Mouse (Mus musculus) midbrain, embryonic 16.5 days (tissue): ENCODE data around the gene Prkra. TPM values are rescaled to one million over a fixed set of nuclear protein-coding genes. Genes with fewer than 3 reads are reported as not detected.
A peak's percentile ranks its signal among the peaks of the same experiment; 100 is the strongest.

Experiments used
- ATAC-seq: fragments of 200-750 bp; cut with Nextera tagmentation; 2 replicates; pipeline ENCODE4 v1.8.0; 2017; ENCODE audit warnings: moderate TSS enrichment
- H3K27ac ChIP-seq: fragments of 300-500 bp; sonication (generic); 2 replicates; pipeline ENCODE4 v1.5.1; 2014; ENCODE audit warnings: mild to moderate bottlenecking, low read length, mixed read lengths
- H3K27me3 ChIP-seq: fragments of 300-500 bp; sonication (generic); 2 replicates; pipeline ENCODE4 v1.6.1; 2014; ENCODE audit warnings: low read depth, low read length, mixed read lengths; ENCODE audit not compliant: control insufficient read depth, insufficient read depth
- H3K36me3 ChIP-seq: fragments of 300-500 bp; sonication (generic); 2 replicates; pipeline ENCODE4 v1.6.1; 2014; ENCODE audit warnings: mild to moderate bottlenecking, low read length, moderate library complexity, mixed read lengths; ENCODE audit not compliant: control insufficient read depth, insufficient read depth
- H3K4me1 ChIP-seq: fragments of 300-500 bp; sonication (generic); 2 replicates; pipeline ENCODE4 v1.6.1; 2014; ENCODE audit warnings: mild to moderate bottlenecking, low read length, mixed read lengths; ENCODE audit not compliant: control insufficient read depth, insufficient read depth
- H3K4me2 ChIP-seq: fragments of 300-500 bp; sonication (generic); 2 replicates; pipeline ENCODE4 v1.6.1; 2014; ENCODE audit warnings: mild to moderate bottlenecking, low read length, mixed read lengths
- H3K4me3 ChIP-seq: fragments of 300-500 bp; sonication (generic); 2 replicates; pipeline ENCODE4 v1.5.1; 2014; ENCODE audit warnings: low read depth, mild to moderate bottlenecking, low read length, moderate library complexity, mixed read lengths
- H3K9ac ChIP-seq: fragments of 300-500 bp; sonication (generic); 2 replicates; pipeline ENCODE4 v1.6.1; 2014; ENCODE audit warnings: low read depth, low read length, mixed read lengths
- H3K9me3 ChIP-seq: fragments of 300-500 bp; sonication (generic); replicated peaks from 2 replicates; pipeline ENCODE4 v1.6.1; 2014; ENCODE audit warnings: mild to moderate bottlenecking, low read length, mixed read lengths; ENCODE audit not compliant: control insufficient read depth, poor library complexity, severe bottlenecking
- WGBS: fragments of 180-500 bp; shearing (Covaris S2); extraction: QIAGEN DNeasy Blood & Tissue Kit; methylation state at CpG from one replicate; pipeline ENCODE4 v1.1.7; 2014; 5-methylcytosine and 5-hydroxymethylcytosine counted together
- polyA plus RNA-seq: library from polyadenylated mRNA; unstranded; fragments of >200 nt; fragmentation: Nextera tagmentation; extraction: Ambion mirVana; gene quantifications from 2 replicates; pipeline ENCODE4 v1.2.1, GENCODE M21; 2015

The Prkra gene
- 114 and 119 TPM in 2 replicates for polyA plus RNA-seq

GRCm38 (mm10) chr2:76647883-76648570 lies at the start of gene Prkra, which contains the start of gene Pjvk:
Prkra (minus strand) TSS chr2:76648015.
Pjvk (plus strand) TSS chr2:76648476.
- WGBS = 0% methylated on average over 28 of the region's 42 CpGs
- Histone ChIP-seq H3K4me2 (peak within 1 kb of the TSS; percentile 74), H3K27me3 (no peaks in the 10 kb centered on the region), H3K27ac (peak within 1 kb of the TSS; percentile 88), H3K36me3 (0 out of 2 replicates have a peak, but pooled peaks cover under 1% of the 10 kb centered on the region), H3K4me3 (peak within 1 kb of the TSS; percentile 73), H3K4me1 (peaks cover 14% of the 10 kb centered on the region), H3K9me3 (no peaks in the 10 kb centered on the region), H3K9ac (peak within 1 kb of the TSS; percentile 83)
- peak; percentile 99 for ATAC-seq

DNA sequence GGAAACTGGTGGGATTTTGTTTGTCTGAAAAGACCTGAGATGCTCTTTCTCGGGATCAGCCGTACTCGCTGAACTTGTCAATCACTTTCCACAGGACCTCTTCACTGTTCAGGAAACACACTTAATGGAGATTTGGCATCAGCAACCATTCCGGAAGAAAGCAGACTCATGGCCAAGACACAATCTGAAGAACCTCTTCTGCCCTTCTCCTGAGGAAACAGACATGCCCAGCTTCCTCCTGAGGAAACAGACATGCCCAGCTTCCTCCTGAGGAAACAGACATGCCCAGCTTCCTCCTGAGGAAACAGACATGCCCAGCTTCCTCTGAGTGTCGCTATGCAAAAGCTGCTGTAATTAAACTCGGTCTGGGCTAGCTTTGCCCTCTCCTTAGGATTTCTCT lies 47.5 kb upstream of the Prkra start:
- Histone ChIP-seq H3K27me3 (no peaks in the 10 kb centered on the region), H3K4me2 (no peak overlapping the region), H3K4me3 (no peak overlapping the region), H3K4me1 (no peaks in the 10 kb centered on the region), H3K9me3 (no peaks in the 10 kb centered on the region), H3K27ac (no peak overlapping the region), H3K9ac (no peak overlapping the region), H3K36me3 (peaks cover 27% of the 10 kb centered on the region)
- ATAC-seq = no peak
- WGBS = 84% methylated on average over 6 of the region's 6 CpGs

DNA sequence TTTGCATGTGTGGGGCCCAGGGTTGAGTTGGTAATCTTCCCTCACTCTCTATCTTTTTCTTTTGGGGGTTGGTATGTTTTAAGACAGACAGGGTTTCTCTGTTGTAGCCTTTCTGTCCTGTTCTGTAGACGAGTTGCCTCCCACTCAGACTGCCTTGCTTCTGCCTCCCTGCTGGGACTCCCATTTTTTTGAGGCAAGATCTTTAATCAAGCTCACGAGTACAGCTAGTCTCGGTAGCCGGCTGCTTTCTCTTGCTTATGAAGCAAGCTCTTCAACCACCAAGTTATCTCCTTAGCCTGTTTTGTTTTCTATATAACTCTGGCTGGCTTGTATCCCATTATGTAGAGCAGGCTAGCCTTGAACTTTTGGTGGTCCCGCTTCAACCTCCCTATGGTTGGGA lies 46.0 kb upstream of the Prkra start:
- Histone ChIP-seq H3K4me2 (no peak overlapping the region), H3K4me3 (no peak overlapping the region), H3K27ac (no peak overlapping the region), H3K27me3 (no peaks in the 10 kb centered on the region), H3K9me3 (no peaks in the 10 kb centered on the region), H3K4me1 (no peaks in the 10 kb centered on the region), H3K9ac (no peak overlapping the region), H3K36me3 (peaks cover 27% of the 10 kb centered on the region)
- no peak for ATAC-seq
- WGBS = 85% methylated on average over 5 of the region's 5 CpGs

GRCm38 (mm10) chr2:76690436-76691204 lies 42.8 kb upstream of the Prkra start:
- no peak overlapping the region for H3K4me3 ChIP-seq
- H3K27me3 ChIP-seq = no peaks in the 10 kb centered on the region
- 93% methylated on average over 12 of the region's 12 CpGs for WGBS
- peaks cover 28% of the 10 kb centered on the region for H3K36me3 ChIP-seq
- no peak for ATAC-seq
- H3K4me2 ChIP-seq = no peak overlapping the region
- no peaks in the 10 kb centered on the region for H3K9me3 ChIP-seq
- no peak overlapping the region for H3K9ac ChIP-seq
- no peak overlapping the region for H3K27ac ChIP-seq
- no peaks in the 10 kb centered on the region for H3K4me1 ChIP-seq

DNA sequence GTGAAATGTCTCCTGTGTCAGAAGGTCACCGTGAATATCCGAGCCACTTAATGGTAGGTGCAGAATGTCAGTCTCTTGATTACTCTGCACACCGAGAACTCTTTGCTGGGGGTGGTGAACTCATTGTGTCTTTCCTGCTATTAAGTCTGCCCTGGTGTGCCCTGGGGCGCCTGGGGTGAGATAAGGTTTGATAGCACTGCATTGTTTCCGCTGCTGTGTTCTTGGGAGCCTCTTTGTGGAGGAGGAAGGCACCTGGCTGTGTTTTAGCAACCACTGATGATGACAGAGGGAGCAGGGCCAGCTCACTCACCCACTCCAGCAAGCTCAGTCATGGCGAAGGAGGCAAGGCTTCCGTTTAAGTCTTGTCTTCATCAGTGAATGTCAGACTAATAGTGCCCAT lies 40.3 kb upstream of the Prkra start:
- WGBS = 86% methylated on average over 7 of the region's 7 CpGs
- Histone ChIP-seq H3K4me3 (no peak overlapping the region), H3K27ac (no peak overlapping the region), H3K4me2 (no peak overlapping the region), H3K4me1 (no peaks in the 10 kb centered on the region), H3K36me3 (peaks cover 25% of the 10 kb centered on the region), H3K27me3 (no peaks in the 10 kb centered on the region), H3K9me3 (no peaks in the 10 kb centered on the region), H3K9ac (no peak overlapping the region)
- no peak for ATAC-seq

- Histone ChIP-seq H3K27me3 (no peaks in the 10 kb centered on the region), H3K4me1 (no peaks in the 10 kb centered on the region), H3K4me3 (no peak overlapping the region), H3K27ac (no peak overlapping the region), H3K4me2 (no peak overlapping the region), H3K36me3 (peaks cover 26% of the 10 kb centered on the region), H3K9me3 (no peaks in the 10 kb centered on the region), H3K9ac (no peak overlapping the region)
- no peak for ATAC-seq
- 89% methylated on average over 3 of the region's 3 CpGs for WGBS
These were observed 39.8 kb upstream of the Prkra start for GRCm38 (mm10) chr2:76687608-76688007.

- no peak overlapping the region for H3K9ac ChIP-seq
- ATAC-seq = no peak
- H3K4me2 ChIP-seq = no peak overlapping the region
- no peak overlapping the region for H3K27ac ChIP-seq
- H3K4me3 ChIP-seq = no peak overlapping the region
- H3K36me3 ChIP-seq = peaks cover 23% of the 10 kb centered on the region
- 97% methylated on average over 3 of the region's 3 CpGs for WGBS
- no peaks in the 10 kb centered on the region for H3K27me3 ChIP-seq
- H3K9me3 ChIP-seq = no peaks in the 10 kb centered on the region
- H3K4me1 ChIP-seq = no peaks in the 10 kb centered on the region
These were observed 39.2 kb upstream of the Prkra start for GRCm38 (mm10) chr2:76686986-76687385.

DNA sequence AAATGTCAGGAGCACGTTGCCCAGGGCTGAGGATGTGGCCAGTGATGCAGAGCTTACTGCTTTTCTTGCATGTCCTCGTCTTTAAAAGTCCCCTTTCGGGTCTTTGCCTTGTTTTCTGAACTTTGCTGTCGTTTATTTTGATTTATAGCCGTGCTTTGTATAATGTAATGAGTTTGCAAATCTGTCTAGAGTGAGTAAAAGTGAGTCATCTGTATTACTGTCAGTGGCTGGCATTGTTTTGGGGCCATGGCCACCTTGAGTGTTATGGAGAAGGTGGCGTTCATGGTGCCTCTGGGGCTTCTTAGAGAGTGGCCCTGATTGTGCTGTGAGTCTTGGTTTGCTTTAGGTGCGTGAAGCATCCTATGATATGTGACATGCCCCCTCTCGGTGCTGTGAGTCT lies 34.5 kb upstream of the Prkra start:
- no peak overlapping the region for H3K4me2 ChIP-seq
- no peak overlapping the region for H3K4me3 ChIP-seq
- no peak overlapping the region for H3K9ac ChIP-seq
- H3K36me3 ChIP-seq = peaks cover 15% of the 10 kb centered on the region
- 96% methylated on average over 8 of the region's 8 CpGs for WGBS
- no peaks in the 10 kb centered on the region for H3K27me3 ChIP-seq
- no peaks in the 10 kb centered on the region for H3K4me1 ChIP-seq
- no peak overlapping the region for H3K27ac ChIP-seq
- ATAC-seq = no peak
- no peaks in the 10 kb centered on the region for H3K9me3 ChIP-seq
